Comparison of ENCODE assay signal across 8 mouse cellular contexts in the genomic region with DNA sequence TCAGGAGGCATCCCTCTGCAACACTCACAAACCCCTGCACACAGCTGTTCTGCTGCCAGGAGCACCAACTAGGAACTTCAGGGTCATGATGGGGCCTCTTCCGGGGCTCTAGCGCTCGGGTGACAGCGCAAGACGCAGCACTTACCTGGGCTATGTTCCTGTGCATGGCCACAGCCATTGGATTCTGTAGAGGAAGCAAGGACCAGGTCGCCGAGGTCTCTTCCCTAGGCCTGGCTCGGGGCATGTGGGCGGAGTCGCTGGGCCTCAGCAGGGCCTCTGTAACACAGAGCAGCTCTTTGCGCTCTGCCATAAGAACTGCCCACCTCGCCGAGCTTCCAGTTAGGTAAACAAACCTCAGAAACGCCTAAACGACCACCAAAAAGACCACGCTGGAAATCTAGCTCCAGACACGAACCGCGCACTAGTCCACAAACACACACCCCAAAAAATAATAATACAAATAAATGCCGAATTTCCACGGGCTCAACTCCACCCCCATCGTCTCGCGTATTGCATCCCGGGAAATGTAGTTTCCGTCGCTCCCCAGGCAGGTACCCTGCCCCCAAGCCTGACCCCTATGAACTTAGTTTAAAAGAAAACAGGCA. TPM values are rescaled to one million over a fixed set of nuclear protein-coding genes. Genes with fewer than 3 reads are reported as not detected.
DNase-seq lines count a peak whose midpoint lies in the region; ATAC-seq lines count a peak whose summit lies in the region.

Gene Zfp551 (minus strand): TSS at position 507 of the 605 bp plus-strand sequence.

- H3K9ac ChIP-seq in hindbrain, embryonic 11.5 days (ENCODE audit: low read depth, low read length) = peak within 1 kb of the TSS; percentile 73
- peak within 1 kb of the TSS; percentile 71 for H3K9ac ChIP-seq in lung, embryonic 16.5 days (ENCODE audit: low read length)

- WGBS in hindbrain, embryonic 11.5 days = under 1% methylated on average over 27 of the region's 27 CpGs
- under 1% methylated on average over 27 of the region's 27 CpGs for WGBS in lung, embryonic 16.5 days

- H3K27ac ChIP-seq in hindbrain, embryonic 11.5 days (ENCODE audit: low read depth, low read length) = no peak within 1 kb of the TSS
- 0 out of 2 replicates have a peak within 1 kb of the TSS, but pooled peaks have one; percentile 1 for H3K27ac ChIP-seq in lung, embryonic 16.5 days (ENCODE audit: low read length)

- no peaks in the 10 kb centered on the region for H3K36me3 ChIP-seq in hindbrain, embryonic 11.5 days (ENCODE audit: control insufficient read depth, insufficient read depth, low read length)
- 0 out of 2 replicates have a peak, but pooled peaks cover 2% of the 10 kb centered on the region for H3K36me3 ChIP-seq in lung, embryonic 16.5 days (ENCODE audit: control insufficient read depth, insufficient read depth, low read length)

- ATAC-seq in hindbrain, embryonic 11.5 days (ENCODE audit: low FRiP score) = peak; percentile 93
- peak; percentile 95 for ATAC-seq in lung, embryonic 16.5 days (ENCODE audit: low read depth)

- DNase-seq in NIH3T3 (ENCODE audit: low read depth) = peak; percentile 70
- DNase-seq in cerebellum, adult 9-10 months = peak; percentile 66
- peak; percentile 22 to 49 for DNase-seq in frontal cortex, postnatal 10 days (ENCODE audit: low spot score in 2 of 2)
- DNase-seq in hindbrain, embryonic 11.5 days (ENCODE audit: low spot score) = peak; percentile 72
- peak; percentile 44 for DNase-seq in layer of hippocampus, adult 9-11 months
- DNase-seq in ovary, postnatal 14 days (ENCODE audit: low spot score) = peak; percentile 50
- DNase-seq in thymus, postnatal 14 days = peak; percentile 72

- peak within 1 kb of the TSS; percentile 46 for H3K4me3 ChIP-seq in hindbrain, embryonic 11.5 days (ENCODE audit: low read depth, low read length)
- H3K4me3 ChIP-seq in lung, embryonic 16.5 days (ENCODE audit: low read length) = peak within 1 kb of the TSS; percentile 54

- peaks cover 3% of the 10 kb centered on the region; the same call in 1 of the 2 replicates for H3K4me1 ChIP-seq in hindbrain, embryonic 11.5 days (replicated peaks; ENCODE audit: control insufficient read depth, insufficient read depth, low read length)
- peaks cover 4% of the 10 kb centered on the region; the same call in 1 of the 2 replicates for H3K4me1 ChIP-seq in lung, embryonic 16.5 days (replicated peaks; ENCODE audit: control insufficient read depth, insufficient read depth, low read length)

- no peaks in the 10 kb centered on the region for H3K9me3 ChIP-seq in hindbrain, embryonic 11.5 days (ENCODE audit: control insufficient read depth, low read length)
- H3K9me3 ChIP-seq in lung, embryonic 16.5 days (ENCODE audit: control insufficient read depth, low read length) = no peaks in the 10 kb centered on the region

- H3K27me3 ChIP-seq in hindbrain, embryonic 11.5 days (ENCODE audit: control insufficient read depth, insufficient read depth, low read length) = no peaks in the 10 kb centered on the region
- no peaks in the 10 kb centered on the region for H3K27me3 ChIP-seq in lung, embryonic 16.5 days (ENCODE audit: control insufficient read depth, insufficient read depth, low read depth, low read length)

- peak within 1 kb of the TSS; percentile 68 for H3K4me2 ChIP-seq in hindbrain, embryonic 11.5 days (replicated peaks; ENCODE audit: low read depth, low read length)
- H3K4me2 ChIP-seq in lung, embryonic 16.5 days (ENCODE audit: low read depth, low read length) = peak within 1 kb of the TSS; percentile 50

RNA-seq across cellular contexts. Expression of gene Zfp551, which starts in this region (rescaled TPM):
- polyA plus RNA-seq in hindbrain, embryonic 11.5 days (2014; fragmentation: Nextera tagmentation; extraction: Ambion mirVana) = 4.7 and 4.8 TPM in 2 replicates
- polyA plus RNA-seq in lung, embryonic 16.5 days (2015; fragmentation: Nextera tagmentation; extraction: Ambion mirVana) = 3.2 and 3.7 TPM in 2 replicates
